Mouse (Mus musculus) embryonic fibroblast, embryonic 13.5 days (primary cell): ENCODE measurements around the gene Psmd12.

Source experiments
- CTCF ChIP-seq: IDR thresholded peaks from 2 replicates; pipeline ENCODE4 v1.5.1; 2011; ENCODE audit warnings: mild to moderate bottlenecking, control low read depth, low read length, moderate library complexity, borderline replicate concordance; ENCODE audit not compliant: insufficient read depth
- POLR2A ChIP-seq: IDR thresholded peaks from 2 replicates; pipeline ENCODE4 v1.6.1; 2011; ENCODE audit warnings: low read depth, mild to moderate bottlenecking, control low read depth, low read length, moderate library complexity

GRCm38 (mm10) chr11:107545747-107546476, 66.6 kb downstream of the Psmd12 start:
- TF ChIP-seq POLR2A = no peak
- no peak for TF ChIP-seq CTCF
